Mouse (Mus musculus): ENCODE measurements at regions not wholly inside any gene's neighbourhood (a gene's known extent, or its start where the extent isn't known, plus 50 kb on each side); places are given as distances from the start of the nearest gene placed in this dataset.

DNA sequence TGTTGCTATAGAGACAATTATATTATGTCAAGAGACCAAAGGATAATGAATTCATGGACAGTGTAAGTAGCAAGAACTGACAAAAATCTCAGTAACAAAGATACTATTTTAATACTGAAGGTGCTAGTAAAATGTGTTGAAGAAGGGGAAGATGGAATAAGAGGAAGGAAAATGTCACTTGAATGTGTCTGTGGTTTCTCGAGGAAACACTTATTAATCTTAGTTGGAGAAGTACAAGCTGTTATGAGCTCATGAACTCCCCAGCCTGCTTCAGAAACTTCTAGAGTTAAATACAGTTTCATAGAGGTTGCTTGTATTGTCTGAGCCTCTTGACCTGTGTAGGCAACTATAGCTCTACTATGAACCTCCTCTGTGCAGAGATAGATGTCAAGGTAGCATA is 274.6 kb downstream of the Ipo11 start:
- TF ChIP-seq GATA1 (IDR thresholded peaks at IDR 0.05; ENCODE audit: borderline replicate concordance, low read length) (no peak), FLI1 (IDR thresholded peaks at IDR 0.05; ENCODE audit: low read length) (no peak)

Data from megakaryocyte, embryonic 14.5 days (primary cell).